Mouse (Mus musculus): ENCODE results near the gene Mob3a. TPM values are rescaled to one million over a fixed set of nuclear protein-coding genes. Genes with fewer than 3 reads are reported as not detected.

Gene Mob3a
- total RNA-seq, 2 experiments from 2014 or later: 15.0 to 20.2 TPM

GRCm38 (mm10) chr10:80702536-80703390, 986 bp upstream of the Mob3a start:
- DNase-seq (ENCODE audit: low spot score in 2 of 2): peak; percentile 94 to 98
- intact Hi-C loops (cut with DNase I): no loop called here

GRCm38 (mm10) chr10:80700732-80701131, 1.0 kb downstream of the Mob3a start:
- no peak for DNase-seq (ENCODE audit: low spot score in 2 of 2)
- intact Hi-C loops (cut with DNase I): no loop called here

GRCm38 (mm10) chr10:80700038-80700504, 1.7 kb downstream of the Mob3a start:
- intact Hi-C loops (cut with DNase I): no loop called here

GRCm38 (mm10) chr10:80698605-80699004, 3.2 kb downstream of the Mob3a start:
- DNase-seq (ENCODE audit: low spot score in 2 of 2): no peak
- intact Hi-C loops (cut with DNase I): no loop called here

More at GRCm38 (mm10) chr10:80700038-80700504, 1.7 kb downstream of the Mob3a start:
- no peak for DNase-seq (ENCODE audit: low spot score in 2 of 2)

- DNase-seq (ENCODE audit: low spot score in 2 of 2): no peak
- intact Hi-C loops (cut with DNase I): no loop called here
Observed at GRCm38 (mm10) chr10:80697812-80698211, 4.0 kb downstream of the Mob3a start.

- DNase-seq (ENCODE audit: low spot score in 2 of 2): no peak
- intact Hi-C loops (cut with DNase I): no loop called here
Observed at GRCm38 (mm10) chr10:80697393-80697787, 4.4 kb downstream of the Mob3a start.

- no peak for DNase-seq (ENCODE audit: low spot score in 2 of 2)
- intact Hi-C loops (cut with DNase I): no loop called here
Observed at GRCm38 (mm10) chr10:80696502-80697392, 5.0 kb downstream of the Mob3a start.

- intact Hi-C loops (cut with DNase I): no loop called here
- no peak for DNase-seq (ENCODE audit: low spot score in 2 of 2)
Observed at GRCm38 (mm10) chr10:80695801-80696501, 5.8 kb downstream of the Mob3a start.

GRCm38 (mm10) chr10:80695186-80695585, 6.6 kb downstream of the Mob3a start:
- intact Hi-C loops (cut with DNase I): no loop called here
- DNase-seq (ENCODE audit: low spot score in 2 of 2): no peak

- DNase-seq (ENCODE audit: low spot score in 2 of 2): no peak
- intact Hi-C loops (cut with DNase I): no loop called here
Observed at GRCm38 (mm10) chr10:80694159-80694938, 7.4 kb downstream of the Mob3a start.

- intact Hi-C loops (cut with DNase I): no loop called here
- no peak for DNase-seq (ENCODE audit: low spot score in 2 of 2)
Observed at GRCm38 (mm10) chr10:80693401-80694045, 8.3 kb downstream of the Mob3a start.

- DNase-seq (ENCODE audit: low spot score in 2 of 2): no peak
- intact Hi-C loops (cut with DNase I): no loop called here
Observed at GRCm38 (mm10) chr10:80692249-80693165, 9.3 kb downstream of the Mob3a start.

- intact Hi-C loops (cut with DNase I): loop anchor here (10.0 kb wide), 1 partner anchor 243 kb away; no protein-coding TSS in a partner anchor
- DNase-seq (ENCODE audit: low spot score in 2 of 2): peak; percentile 68 to 74
Observed at GRCm38 (mm10) chr10:80687850-80688249, 13.9 kb downstream of the Mob3a start.

GRCm38 (mm10) chr10:80686617-80687016, 15.2 kb downstream of the Mob3a start:
- DNase-seq (ENCODE audit: low spot score in 2 of 2): no peak
- intact Hi-C loops (cut with DNase I): loop anchor here (10.0 kb wide), 1 partner anchor 242 kb away; no protein-coding TSS in a partner anchor

GRCm38 (mm10) chr10:80684984-80685383, 16.8 kb downstream of the Mob3a start:
- DNase-seq (ENCODE audit: low spot score in 2 of 2): no peak
- intact Hi-C loops (cut with DNase I): loop anchor here (1.0 to 10.0 kb wide), 3 partner anchors 26 to 240 kb away; partner anchors contain the start of gene Klf16

GRCm38 (mm10) chr10:80684214-80684613, 17.6 kb downstream of the Mob3a start:
- DNase-seq (ENCODE audit: low spot score in 2 of 2): peak; percentile 45 to 56

GRCm38 (mm10) chr10:80683647-80684046, 18.1 kb downstream of the Mob3a start:
- intact Hi-C loops (cut with DNase I): loop anchor here (1.0 to 10.0 kb wide), 3 partner anchors 24 to 239 kb away; partner anchors contain the start of gene Klf16
- DNase-seq (ENCODE audit: low spot score in 2 of 2): no peak

More at GRCm38 (mm10) chr10:80684214-80684613, 17.6 kb downstream of the Mob3a start:
- intact Hi-C loops (cut with DNase I): loop anchor here (1.0 to 10.0 kb wide), 3 partner anchors 25 to 239 kb away; partner anchors contain the start of gene Klf16

Measured in left cerebral cortex, postnatal 14 days (tissue).